Mouse (Mus musculus): ENCODE data around the gene Ticrr.

GRCm38 (mm10) chr7:79660291-79661150 lies 525 bp downstream of the Ticrr start:
- TF ChIP-seq POLR2A (IDR thresholded peaks at IDR 0.05; ENCODE audit: borderline replicate concordance, extremely low read depth, insufficient read depth, insufficient read length, poor library complexity, severe bottlenecking), result no peak
- TF ChIP-seq CTCF (IDR thresholded peaks at IDR 0.05; ENCODE audit: borderline replicate concordance, extremely low read depth, insufficient read depth, insufficient read length), result no peak
